Mouse (Mus musculus): ENCODE results near the gene Reck. TPM values are rescaled to one million over a fixed set of nuclear protein-coding genes. Genes with fewer than 3 reads are reported as not detected.

Reck gene
- polyA plus RNA-seq, 1 experiment: 16.9 TPM

DNA sequence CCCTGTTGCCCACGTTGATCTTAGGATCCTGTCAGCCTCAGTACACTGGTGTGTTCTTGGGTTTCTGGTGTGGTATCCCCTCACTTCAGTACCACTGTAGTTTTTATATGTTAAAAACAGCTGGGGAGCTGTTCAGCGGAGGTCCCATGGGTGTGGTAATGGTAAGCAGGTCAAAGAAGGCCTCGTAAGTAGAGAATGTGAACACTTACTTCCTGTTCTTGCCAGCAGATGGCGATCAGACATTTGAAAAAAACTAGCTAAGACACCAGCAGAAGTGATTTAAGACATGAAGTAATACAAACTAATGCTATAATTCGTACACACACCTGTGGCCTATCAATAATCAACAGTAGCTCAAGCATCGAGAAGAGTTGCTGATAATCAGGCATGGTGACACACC is 31.1 kb downstream of the Reck start:
- peak; percentile 78 for DNase-seq (ENCODE audit: low read depth)
- TF ChIP-seq POLR2A (IDR thresholded peaks at IDR 0.05; ENCODE audit: borderline replicate concordance, extremely low read depth, insufficient read depth, insufficient read length, poor library complexity, severe bottlenecking): no peak
- TF ChIP-seq CTCF (IDR thresholded peaks at IDR 0.05; ENCODE audit: borderline replicate concordance, extremely low read depth, insufficient read depth, insufficient read length): peak; percentile 50

DNA sequence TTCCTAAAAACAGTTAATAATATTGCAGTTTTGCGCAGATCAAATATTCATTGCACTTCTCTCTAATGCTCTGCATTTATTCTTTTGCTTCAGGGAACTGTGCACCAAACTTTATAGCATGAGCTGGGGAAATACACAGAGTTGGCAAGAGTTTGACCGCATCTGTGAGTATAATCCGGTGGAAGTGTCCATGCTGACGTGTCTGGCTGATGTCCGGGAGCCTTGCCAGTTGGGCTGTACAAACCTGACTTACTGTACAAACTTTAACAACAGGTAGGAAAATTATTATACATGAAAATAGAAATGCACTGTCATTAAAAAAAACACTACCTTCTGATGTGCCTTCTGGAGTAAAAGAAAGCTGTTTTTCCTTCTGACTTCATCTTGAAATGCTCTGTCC is 42.9 kb downstream of the Reck start:
- TF ChIP-seq POLR2A (IDR thresholded peaks at IDR 0.05; ENCODE audit: borderline replicate concordance, extremely low read depth, insufficient read depth, insufficient read length, poor library complexity, severe bottlenecking) (no peak), CTCF (IDR thresholded peaks at IDR 0.05; ENCODE audit: borderline replicate concordance, extremely low read depth, insufficient read depth, insufficient read length) (no peak)
- no peak for DNase-seq (ENCODE audit: low read depth)

DNA sequence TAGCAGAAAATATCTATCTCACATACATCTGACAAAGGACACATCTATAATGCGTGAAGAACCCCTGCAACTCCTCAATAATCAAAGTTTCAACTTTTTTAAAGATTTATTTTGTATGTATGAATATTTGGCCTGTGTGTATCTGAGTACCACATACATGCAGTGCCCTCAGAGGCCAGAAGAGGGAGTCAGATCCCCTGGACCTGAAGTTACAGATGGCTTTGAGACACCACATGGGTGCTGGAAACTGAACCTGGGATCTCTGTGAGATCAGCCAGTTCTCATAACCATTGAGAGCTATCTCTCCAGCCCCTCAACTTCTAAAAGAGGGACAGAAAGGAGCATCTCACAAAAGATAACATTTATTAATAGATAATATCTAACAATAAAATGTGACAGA is 45.3 kb downstream of the Reck start:
- peak; percentile 12; the same call in 1 of the 2 replicates for TF ChIP-seq CTCF (IDR thresholded peaks at IDR 0.05; ENCODE audit: borderline replicate concordance, extremely low read depth, insufficient read depth, insufficient read length)
- no peak for TF ChIP-seq POLR2A (IDR thresholded peaks at IDR 0.05; ENCODE audit: borderline replicate concordance, extremely low read depth, insufficient read depth, insufficient read length, poor library complexity, severe bottlenecking)

DNA sequence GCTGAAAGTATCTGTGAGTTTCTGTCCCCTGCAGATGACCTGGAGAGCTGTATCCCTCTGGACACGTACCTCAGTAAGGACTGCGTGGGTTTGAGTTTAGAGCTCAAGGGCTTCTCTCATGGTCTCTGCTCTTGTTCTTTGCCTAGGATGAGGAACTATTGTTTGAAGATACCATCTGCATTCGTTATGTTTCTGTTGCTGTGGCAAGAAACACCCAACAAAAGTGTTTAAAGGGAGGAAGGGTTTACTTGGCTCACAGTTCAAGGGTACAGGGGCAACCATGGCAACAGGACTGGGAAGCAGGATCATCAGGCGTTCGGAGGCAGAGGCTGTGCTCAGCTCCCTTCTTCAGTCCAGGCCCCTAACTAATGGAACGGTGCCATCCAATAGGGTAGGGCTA is 49.8 kb downstream of the Reck start:
- no peak for DNase-seq (ENCODE audit: low read depth)
- TF ChIP-seq CTCF (IDR thresholded peaks at IDR 0.05; ENCODE audit: borderline replicate concordance, extremely low read depth, insufficient read depth, insufficient read length): no peak
- no peak for TF ChIP-seq POLR2A (IDR thresholded peaks at IDR 0.05; ENCODE audit: borderline replicate concordance, extremely low read depth, insufficient read depth, insufficient read length, poor library complexity, severe bottlenecking)

More for the DNA sequence above, 45.3 kb downstream of the Reck start:
- DNase-seq (ENCODE audit: low read depth): no peak

DNA sequence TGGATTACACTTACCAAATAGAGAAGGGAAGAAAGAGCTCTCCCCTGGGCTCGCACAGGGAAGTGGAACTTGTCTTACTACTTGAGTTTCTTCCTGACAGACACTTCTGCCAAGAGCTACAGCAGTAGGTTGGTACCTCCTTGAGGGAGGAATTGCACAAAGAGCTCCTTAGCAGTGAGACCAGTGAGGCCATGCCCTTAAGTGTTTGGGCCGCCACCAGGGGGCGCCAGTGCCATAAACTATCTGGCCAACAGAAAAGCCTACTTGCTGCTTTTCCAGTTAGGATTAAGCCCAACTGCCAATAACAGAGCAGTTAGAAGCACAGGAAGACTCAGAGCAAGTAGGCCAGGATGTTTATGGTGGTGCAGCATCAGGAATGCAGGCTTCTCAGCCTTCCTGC is 50.4 kb downstream of the Reck start:
- TF ChIP-seq POLR2A (IDR thresholded peaks at IDR 0.05; ENCODE audit: borderline replicate concordance, extremely low read depth, insufficient read depth, insufficient read length, poor library complexity, severe bottlenecking) (no peak), CTCF (IDR thresholded peaks at IDR 0.05; ENCODE audit: borderline replicate concordance, extremely low read depth, insufficient read depth, insufficient read length) (peak; percentile 92)
- peak; percentile 93 for DNase-seq (ENCODE audit: low read depth)

DNA sequence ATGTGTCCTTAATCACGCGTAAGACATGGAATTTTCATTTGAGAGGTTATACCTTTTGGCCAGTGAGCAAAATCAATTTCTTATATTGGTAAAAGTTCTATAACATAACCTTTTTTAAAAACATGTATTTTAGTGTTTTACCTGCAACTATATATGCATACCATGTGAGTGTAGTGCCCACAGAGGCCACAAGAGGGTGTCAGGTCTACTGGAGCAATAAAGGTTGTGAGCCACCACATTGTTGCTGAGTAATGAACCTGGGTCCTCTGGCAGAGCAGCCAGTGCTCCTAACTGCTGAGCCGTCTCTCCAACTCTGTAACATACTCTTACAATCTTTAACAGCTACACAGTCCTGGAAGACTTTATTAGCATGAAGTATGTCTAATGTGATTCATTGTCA is 52.5 kb downstream of the Reck start:
- peak; percentile 38; the same call in 1 of the 2 replicates for TF ChIP-seq CTCF (IDR thresholded peaks at IDR 0.05; ENCODE audit: borderline replicate concordance, extremely low read depth, insufficient read depth, insufficient read length)
- TF ChIP-seq POLR2A (IDR thresholded peaks at IDR 0.05; ENCODE audit: borderline replicate concordance, extremely low read depth, insufficient read depth, insufficient read length, poor library complexity, severe bottlenecking): no peak
- DNase-seq (ENCODE audit: low read depth): peak; percentile 3

DNA sequence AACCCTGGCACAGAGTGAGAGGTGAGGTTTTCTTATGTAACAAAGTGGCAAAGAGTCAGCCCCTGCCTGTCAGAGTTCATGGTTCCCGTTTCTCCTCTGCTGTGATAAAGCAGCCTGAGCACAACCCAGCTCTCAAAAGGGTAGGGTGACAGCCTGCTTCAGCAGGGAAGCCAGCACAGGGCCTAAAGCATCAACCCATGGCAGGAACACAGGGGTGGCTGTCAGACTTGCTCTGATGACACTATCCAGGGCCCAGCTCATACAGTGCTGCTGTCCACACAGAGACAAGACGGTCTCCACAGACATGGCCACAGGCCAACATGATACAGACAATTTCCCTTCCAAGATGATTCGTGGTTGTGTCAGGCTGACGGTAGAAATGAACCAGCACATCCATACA is 56.5 kb downstream of the Reck start:
- DNase-seq (ENCODE audit: low read depth): no peak
- TF ChIP-seq POLR2A (IDR thresholded peaks at IDR 0.05; ENCODE audit: borderline replicate concordance, extremely low read depth, insufficient read depth, insufficient read length, poor library complexity, severe bottlenecking): no peak
- TF ChIP-seq CTCF (IDR thresholded peaks at IDR 0.05; ENCODE audit: borderline replicate concordance, extremely low read depth, insufficient read depth, insufficient read length): no peak

DNA sequence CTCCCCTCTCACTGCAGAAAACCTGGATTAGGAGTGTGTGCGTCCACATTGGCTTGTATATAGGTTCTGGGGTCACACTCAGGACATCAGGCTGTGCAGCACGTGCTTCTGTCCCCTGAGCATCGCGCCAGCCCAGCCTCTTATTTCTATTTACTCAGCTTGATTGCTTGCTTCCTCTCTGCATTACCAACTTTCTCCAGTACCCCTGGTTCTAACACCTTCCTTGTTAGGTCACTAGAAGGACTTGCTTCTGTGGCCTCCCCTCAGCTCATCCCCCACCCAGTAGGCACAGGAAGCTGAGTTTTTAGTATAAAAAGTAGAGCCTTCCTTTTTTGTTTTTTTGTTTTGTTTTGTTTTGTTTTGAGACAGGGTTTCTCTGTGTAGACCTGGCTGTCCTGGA is 60.9 kb downstream of the Reck start:
- TF ChIP-seq CTCF (IDR thresholded peaks at IDR 0.05; ENCODE audit: borderline replicate concordance, extremely low read depth, insufficient read depth, insufficient read length) (no peak), POLR2A (IDR thresholded peaks at IDR 0.05; ENCODE audit: borderline replicate concordance, extremely low read depth, insufficient read depth, insufficient read length, poor library complexity, severe bottlenecking) (no peak)

DNA sequence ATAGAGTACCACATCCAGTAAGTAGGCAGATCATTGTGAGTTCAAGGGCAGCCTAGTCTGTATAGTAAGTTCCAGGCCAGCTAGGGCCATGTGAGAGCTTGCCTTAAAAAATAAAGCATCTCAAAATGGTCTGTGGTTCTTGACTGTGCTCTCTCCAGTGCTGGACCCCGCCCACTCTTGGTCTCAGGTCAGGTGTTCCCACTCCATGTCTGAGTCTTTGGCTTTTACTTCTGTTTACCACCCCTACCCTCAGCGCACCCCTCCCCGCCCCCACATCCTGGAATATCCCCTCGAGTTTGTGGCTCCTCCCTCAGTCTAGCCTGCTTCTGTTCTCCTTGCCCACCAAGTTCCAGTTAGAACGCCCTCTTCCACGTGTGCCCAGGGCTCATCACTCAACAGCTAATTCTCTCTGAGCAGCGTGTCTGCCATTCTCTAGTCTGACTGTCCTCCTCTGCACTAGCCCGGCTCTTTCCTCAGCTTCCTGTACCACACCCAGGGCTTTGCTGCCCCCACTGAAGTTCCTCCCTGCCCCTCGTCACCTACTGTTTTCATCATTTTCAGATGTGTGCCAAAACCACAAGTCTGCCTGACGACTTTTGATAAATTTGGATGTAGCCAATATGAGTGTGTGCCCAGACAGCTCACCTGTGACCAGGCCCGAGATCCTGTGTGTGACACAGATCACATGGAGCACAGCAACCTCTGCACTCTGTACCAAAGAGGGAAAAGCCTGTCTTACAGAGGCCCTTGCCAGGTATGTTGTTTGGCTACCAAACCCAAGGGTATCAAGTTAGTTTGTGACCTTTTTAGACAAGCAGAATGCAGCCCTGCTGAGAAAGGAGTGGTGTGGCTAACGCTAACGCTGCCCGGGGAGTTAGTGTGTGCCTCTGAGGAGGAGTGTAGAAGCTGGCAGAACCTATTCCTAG is 61.7 kb downstream of the Reck start:
- DNase-seq (ENCODE audit: low read depth): no peak
- TF ChIP-seq CTCF (IDR thresholded peaks at IDR 0.05; ENCODE audit: borderline replicate concordance, extremely low read depth, insufficient read depth, insufficient read length) (no peak), POLR2A (IDR thresholded peaks at IDR 0.05; ENCODE audit: borderline replicate concordance, extremely low read depth, insufficient read depth, insufficient read length, poor library complexity, severe bottlenecking) (no peak)

More for the DNA sequence above, 60.9 kb downstream of the Reck start:
- no peak for DNase-seq (ENCODE audit: low read depth)

DNA sequence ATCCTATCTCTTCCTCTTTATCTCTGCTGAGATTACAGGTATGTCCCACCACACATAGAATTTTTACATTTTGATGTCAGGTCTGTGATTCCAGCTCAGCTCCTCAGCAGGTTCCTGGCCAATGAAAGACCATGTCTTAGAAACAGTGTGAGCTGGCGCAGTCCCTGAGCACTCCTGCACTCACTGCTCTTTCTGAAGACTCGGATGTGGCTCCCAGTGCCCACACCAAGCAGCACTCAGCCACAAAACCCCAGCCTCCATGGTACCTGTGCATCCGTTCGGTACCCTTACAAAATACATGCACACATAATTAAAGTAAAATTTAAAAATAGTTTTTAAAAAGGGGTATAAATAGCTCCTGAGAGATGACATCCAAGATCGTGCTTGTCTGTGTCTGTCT is 66.0 kb downstream of the Reck start:
- TF ChIP-seq POLR2A (IDR thresholded peaks at IDR 0.05; ENCODE audit: borderline replicate concordance, extremely low read depth, insufficient read depth, insufficient read length, poor library complexity, severe bottlenecking): no peak
- no peak for TF ChIP-seq CTCF (IDR thresholded peaks at IDR 0.05; ENCODE audit: borderline replicate concordance, extremely low read depth, insufficient read depth, insufficient read length)
- DNase-seq (ENCODE audit: low read depth): no peak

DNA sequence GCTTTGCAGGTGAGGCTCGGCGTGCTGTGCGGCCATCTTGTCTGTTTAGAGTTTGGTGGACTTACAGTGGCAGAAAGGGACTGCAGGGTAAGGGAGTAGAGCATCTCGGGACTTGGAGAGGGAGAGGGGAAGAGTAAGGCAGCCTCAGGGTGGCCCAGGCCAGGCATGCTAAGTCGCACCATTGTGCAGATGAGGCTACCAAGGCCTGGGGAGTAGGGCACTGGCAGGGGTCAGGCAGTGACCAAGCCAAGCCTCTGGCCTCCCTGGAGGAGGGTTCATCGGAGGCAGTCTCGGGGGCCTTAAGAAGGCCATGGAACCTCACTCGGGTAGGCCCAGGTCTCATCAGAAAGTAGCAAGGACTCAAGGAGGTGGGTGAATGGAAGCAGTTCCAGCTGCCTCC is 67.1 kb downstream of the Reck start:
- no peak for TF ChIP-seq POLR2A (IDR thresholded peaks at IDR 0.05; ENCODE audit: borderline replicate concordance, extremely low read depth, insufficient read depth, insufficient read length, poor library complexity, severe bottlenecking)
- TF ChIP-seq CTCF (IDR thresholded peaks at IDR 0.05; ENCODE audit: borderline replicate concordance, extremely low read depth, insufficient read depth, insufficient read length): no peak
- DNase-seq (ENCODE audit: low read depth): no peak

DNA sequence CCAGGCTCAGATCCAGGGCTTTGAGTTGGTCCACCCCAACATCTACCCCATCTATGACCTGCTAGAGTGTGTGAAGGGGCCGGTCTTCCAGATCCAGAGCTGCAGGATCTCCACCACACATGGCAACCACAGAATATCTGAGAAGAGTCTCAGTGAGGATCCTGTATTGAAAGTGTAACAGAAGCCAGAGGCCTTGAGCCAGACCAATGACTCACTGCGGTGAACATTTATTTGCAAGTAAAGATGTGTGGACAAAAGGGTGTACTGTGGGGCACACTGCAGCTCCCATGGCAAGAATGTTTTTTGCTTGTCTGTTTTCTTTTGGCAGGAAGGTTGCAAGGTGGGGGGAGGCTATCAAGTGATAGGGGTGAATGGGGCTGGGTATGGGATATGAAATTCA is 72.2 kb downstream of the Reck start:
- TF ChIP-seq POLR2A (IDR thresholded peaks at IDR 0.05; ENCODE audit: borderline replicate concordance, extremely low read depth, insufficient read depth, insufficient read length, poor library complexity, severe bottlenecking) (no peak), CTCF (IDR thresholded peaks at IDR 0.05; ENCODE audit: borderline replicate concordance, extremely low read depth, insufficient read depth, insufficient read length) (no peak)
- no peak for DNase-seq (ENCODE audit: low read depth)
